Mouse (Mus musculus) embryonic facial prominence, embryonic 15.5 days (tissue): ENCODE data around the gene Ano1. TPM values are rescaled to one million over a fixed set of nuclear protein-coding genes. Genes with fewer than 3 reads are reported as not detected.
A peak's percentile ranks its signal among the peaks of the same experiment; 100 is the strongest.

Experiments used
- ATAC-seq: fragments of 200-750 bp; cut with Nextera tagmentation; 2 replicates; pipeline ENCODE4 v1.8.0; 2017; ENCODE audit warnings: low read depth, moderate TSS enrichment; ENCODE audit not compliant: insufficient number of reproducible peaks, low FRiP score, low TSS enrichment
- H3K27ac ChIP-seq: fragments of 300-500 bp; sonication (generic); replicated peaks from 2 replicates; pipeline ENCODE4 v1.5.1; 2015; ENCODE audit warnings: mild to moderate bottlenecking, inconsistent platforms
- H3K27me3 ChIP-seq: fragments of 300-500 bp; sonication (generic); 2 replicates; pipeline ENCODE4 v1.6.1; 2015; ENCODE audit warnings: inconsistent platforms
- H3K36me3 ChIP-seq: fragments of 300-500 bp; sonication (generic); 2 replicates; pipeline ENCODE4 v1.6.1; 2015; ENCODE audit warnings: mild to moderate bottlenecking, inconsistent platforms
- H3K4me1 ChIP-seq: fragments of 300-500 bp; sonication (generic); 2 replicates; pipeline ENCODE4 v1.6.1; 2015; ENCODE audit warnings: inconsistent platforms
- H3K4me2 ChIP-seq: fragments of 300-500 bp; sonication (generic); replicated peaks from 2 replicates; pipeline ENCODE4 v1.6.1; 2015; ENCODE audit warnings: mild to moderate bottlenecking, inconsistent platforms
- H3K4me3 ChIP-seq: fragments of 300-500 bp; sonication (generic); replicated peaks from 2 replicates; pipeline ENCODE4 v1.5.1; 2015; ENCODE audit warnings: mild to moderate bottlenecking, inconsistent platforms
- H3K9ac ChIP-seq: fragments of 300-500 bp; sonication (generic); 2 replicates; pipeline ENCODE4 v1.6.1; 2015; ENCODE audit warnings: inconsistent platforms
- H3K9me3 ChIP-seq: fragments of 300-500 bp; sonication (generic); replicated peaks from 2 replicates; pipeline ENCODE4 v1.6.1; 2016; ENCODE audit warnings: inconsistent platforms
- WGBS: fragments of 180-500 bp; shearing (Covaris S2); methylation state at CpG from one replicate; pipeline ENCODE4 v1.1.7; 2015; 5-methylcytosine and 5-hydroxymethylcytosine counted together
- polyA plus RNA-seq: library from polyadenylated mRNA; unstranded; fragments of >200 nt; fragmentation: Nextera tagmentation; extraction: Ambion mirVana; gene quantifications from 2 replicates; pipeline ENCODE4 v1.2.1, GENCODE M21; 2015

Ano1 gene
- polyA plus RNA-seq, 1 experiment from 2014 or later, result 20.6 TPM

DNA sequence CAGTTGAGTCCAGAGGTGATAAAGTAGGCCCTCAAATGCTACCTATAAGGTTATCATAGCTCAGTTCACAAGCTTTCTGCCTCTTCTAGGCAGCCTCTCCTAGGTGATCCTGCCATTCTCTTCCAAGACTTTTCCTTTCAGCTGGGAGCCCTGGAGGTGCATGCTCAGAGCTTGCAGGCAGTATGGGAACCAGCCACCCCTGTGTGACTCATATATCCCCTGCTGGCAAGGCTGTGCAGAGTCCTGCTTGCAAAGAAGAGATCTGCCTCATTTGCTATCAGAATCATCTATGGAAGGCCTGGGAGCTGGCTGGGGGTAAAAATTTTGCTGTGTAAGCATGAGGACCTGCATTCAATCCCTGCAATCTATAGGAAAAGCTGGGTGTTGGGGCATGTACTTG lies 119.5 kb downstream of the Ano1 start:
- no peak for ATAC-seq
- no peaks in the 10 kb centered on the region for H3K27me3 ChIP-seq
- H3K9ac ChIP-seq, result no peak overlapping the region
- no peak overlapping the region for H3K4me3 ChIP-seq
- no peak overlapping the region for H3K27ac ChIP-seq
- H3K9me3 ChIP-seq, result no peaks in the 10 kb centered on the region
- H3K4me2 ChIP-seq, result no peak overlapping the region
- H3K4me1 ChIP-seq, result peaks cover 16% of the 10 kb centered on the region
- H3K36me3 ChIP-seq, result no peaks in the 10 kb centered on the region

DNA sequence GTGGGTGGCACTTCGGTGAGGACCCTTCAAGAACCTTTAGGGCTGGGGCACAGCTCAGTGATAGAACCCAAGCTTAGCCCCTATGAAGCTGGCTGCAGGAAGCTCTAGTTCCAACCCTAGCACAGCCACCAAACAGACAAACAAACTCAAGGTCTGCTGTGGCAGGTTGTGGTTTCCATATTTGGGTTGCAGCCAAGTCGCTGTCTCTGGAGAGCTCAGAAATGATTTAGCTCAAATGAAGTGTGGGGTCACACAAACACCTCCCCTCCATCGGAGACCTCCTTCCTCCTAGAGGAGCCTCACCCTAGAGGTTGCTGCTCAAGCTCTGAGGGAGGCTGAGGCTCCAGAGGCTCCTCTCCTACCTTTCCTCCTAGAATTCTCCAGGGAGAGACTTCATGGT lies 121.2 kb downstream of the Ano1 start:
- ATAC-seq, result no peak
- no peak overlapping the region for H3K27ac ChIP-seq
- H3K9ac ChIP-seq, result no peak overlapping the region
- no peaks in the 10 kb centered on the region for H3K36me3 ChIP-seq
- peaks cover 16% of the 10 kb centered on the region for H3K4me1 ChIP-seq
- H3K4me2 ChIP-seq, result no peak overlapping the region
- H3K4me3 ChIP-seq, result no peak overlapping the region
- H3K27me3 ChIP-seq, result no peaks in the 10 kb centered on the region
- WGBS, result 66% methylated on average over 3 of the region's 3 CpGs
- H3K9me3 ChIP-seq, result no peaks in the 10 kb centered on the region

- H3K27ac ChIP-seq, result peak overlapping the region; percentile 34
- H3K4me1 ChIP-seq, result peaks cover 16% of the 10 kb centered on the region
- H3K27me3 ChIP-seq, result no peaks in the 10 kb centered on the region
- H3K9me3 ChIP-seq, result no peaks in the 10 kb centered on the region
- no peak overlapping the region for H3K4me3 ChIP-seq
- WGBS, result 16% methylated on average over 3 of the region's 3 CpGs
- H3K36me3 ChIP-seq, result no peaks in the 10 kb centered on the region
- no peak overlapping the region for H3K4me2 ChIP-seq
- H3K9ac ChIP-seq, result no peak overlapping the region
- ATAC-seq, result no peak
Observed at GRCm38 (mm10) chr7:144628334-144628915, 123.3 kb downstream of the Ano1 start.

DNA sequence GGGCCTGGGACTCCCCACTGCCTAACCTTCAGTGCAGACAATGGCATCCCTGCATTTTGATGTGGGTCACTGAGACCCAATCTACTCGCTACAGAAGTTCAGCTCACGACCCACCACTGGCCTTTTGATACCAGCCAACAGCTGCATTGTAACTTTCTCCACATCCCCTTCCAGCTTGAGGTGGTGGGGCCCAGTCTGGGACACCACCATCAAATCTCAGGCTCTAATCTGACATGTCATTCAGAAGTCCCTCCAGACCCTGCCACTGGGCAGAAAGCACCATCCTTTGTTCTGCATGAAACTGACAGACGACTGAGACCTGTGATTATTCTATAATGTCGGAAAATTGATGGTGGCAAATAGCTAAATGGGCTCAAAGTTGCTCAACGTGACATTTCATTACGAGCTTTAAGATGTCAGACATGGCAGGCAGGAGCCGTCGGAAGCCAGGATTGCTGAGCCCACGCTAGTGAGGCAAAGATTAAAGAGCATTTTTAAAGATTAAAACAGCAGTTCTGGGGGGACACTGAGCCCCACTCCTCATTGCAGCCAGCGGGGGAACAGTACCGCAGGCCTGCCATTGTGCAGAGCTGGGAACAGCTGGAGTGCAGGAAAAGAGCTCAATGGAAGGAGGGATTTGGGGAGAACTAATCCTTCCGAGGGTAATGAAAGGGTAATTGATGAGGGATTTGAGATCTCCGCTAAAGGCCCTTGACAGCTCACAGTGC lies 124.0 kb downstream of the Ano1 start:
- Histone ChIP-seq H3K27ac (peak overlapping the region; percentile 34; the same call in 1 of the 2 replicates), H3K36me3 (0 out of 2 replicates have a peak, but pooled peaks cover under 1% of the 10 kb centered on the region), H3K9ac (no peak overlapping the region), H3K9me3 (no peaks in the 10 kb centered on the region), H3K4me2 (no peak overlapping the region), H3K27me3 (no peaks in the 10 kb centered on the region), H3K4me3 (no peak overlapping the region), H3K4me1 (peaks cover 16% of the 10 kb centered on the region)
- no peak for ATAC-seq
- 27% methylated on average over 13 of the region's 13 CpGs for WGBS

GRCm38 (mm10) chr7:144626042-144626441 lies 125.7 kb downstream of the Ano1 start:
- peaks cover 16% of the 10 kb centered on the region for H3K4me1 ChIP-seq
- 81% methylated on average over 2 of the region's 2 CpGs for WGBS
- no peak overlapping the region for H3K4me3 ChIP-seq
- no peak for ATAC-seq
- no peaks in the 10 kb centered on the region for H3K27me3 ChIP-seq
- H3K27ac ChIP-seq, result no peak overlapping the region
- H3K36me3 ChIP-seq, result 0 out of 2 replicates have a peak, but pooled peaks cover 5% of the 10 kb centered on the region
- H3K9me3 ChIP-seq, result no peaks in the 10 kb centered on the region
- no peak overlapping the region for H3K9ac ChIP-seq
- H3K4me2 ChIP-seq, result no peak overlapping the region

- 0 out of 2 replicates have a peak, but pooled peaks cover 5% of the 10 kb centered on the region for H3K36me3 ChIP-seq
- H3K4me1 ChIP-seq, result no peaks in the 10 kb centered on the region
- no peak overlapping the region for H3K27ac ChIP-seq
- no peaks in the 10 kb centered on the region for H3K9me3 ChIP-seq
- no peak overlapping the region for H3K4me3 ChIP-seq
- no peak overlapping the region for H3K4me2 ChIP-seq
- H3K9ac ChIP-seq, result no peak overlapping the region
- WGBS, result 67% methylated on average over 22 of the region's 22 CpGs
- ATAC-seq, result peak; percentile 29; the same call in 1 of the 2 replicates
- H3K27me3 ChIP-seq, result no peaks in the 10 kb centered on the region
Observed at GRCm38 (mm10) chr7:144620721-144621681, 130.8 kb downstream of the Ano1 start.

GRCm38 (mm10) chr7:144620315-144620714 lies 131.5 kb downstream of the Ano1 start:
- H3K9ac ChIP-seq, result no peak overlapping the region
- H3K4me3 ChIP-seq, result no peak overlapping the region
- H3K9me3 ChIP-seq, result no peaks in the 10 kb centered on the region
- 0 out of 2 replicates have a peak, but pooled peaks cover 5% of the 10 kb centered on the region for H3K36me3 ChIP-seq
- no peaks in the 10 kb centered on the region for H3K27me3 ChIP-seq
- no peak for ATAC-seq
- H3K4me1 ChIP-seq, result no peaks in the 10 kb centered on the region
- H3K4me2 ChIP-seq, result no peak overlapping the region
- no peak overlapping the region for H3K27ac ChIP-seq

GRCm38 (mm10) chr7:144615343-144615742 lies 136.4 kb downstream of the Ano1 start:
- no peak for ATAC-seq
- Histone ChIP-seq H3K9ac (no peak overlapping the region), H3K27me3 (no peaks in the 10 kb centered on the region), H3K4me3 (no peak overlapping the region), H3K9me3 (no peaks in the 10 kb centered on the region), H3K36me3 (no peaks in the 10 kb centered on the region), H3K27ac (no peak overlapping the region), H3K4me2 (no peak overlapping the region), H3K4me1 (peaks cover 14% of the 10 kb centered on the region)
- WGBS, result 65% methylated on average over 6 of the region's 6 CpGs

DNA sequence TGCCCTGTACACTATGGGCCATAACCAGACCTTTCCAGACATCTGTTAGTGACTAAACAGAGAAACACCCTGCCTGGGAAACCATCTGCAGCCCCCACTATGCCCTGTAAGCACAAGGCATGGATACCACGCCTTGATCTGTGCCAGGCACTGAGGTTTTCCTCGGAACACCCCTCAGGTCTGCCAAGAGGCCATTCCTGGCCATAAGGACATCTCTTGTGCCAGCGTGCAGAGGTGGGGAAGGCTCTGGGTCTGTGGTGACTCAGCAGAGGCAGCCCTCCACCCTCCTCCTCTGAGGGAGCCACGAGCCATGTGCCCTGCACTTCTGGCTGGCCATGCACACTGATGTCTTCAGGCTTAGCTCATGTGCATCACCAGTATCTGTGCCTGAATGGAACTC lies 138.9 kb downstream of the Ano1 start:
- Histone ChIP-seq H3K36me3 (no peaks in the 10 kb centered on the region), H3K4me1 (peaks cover 14% of the 10 kb centered on the region), H3K27me3 (no peaks in the 10 kb centered on the region), H3K27ac (peak overlapping the region; percentile 78), H3K4me3 (no peak overlapping the region), H3K9me3 (no peaks in the 10 kb centered on the region), H3K9ac (no peak overlapping the region), H3K4me2 (no peak overlapping the region)
- ATAC-seq, result no peak
- WGBS, result 54% methylated on average over 4 of the region's 4 CpGs

- H3K27ac ChIP-seq, result peak overlapping the region; percentile 78
- H3K9ac ChIP-seq, result no peak overlapping the region
- no peaks in the 10 kb centered on the region for H3K9me3 ChIP-seq
- 0 out of 2 replicates have a peak, but pooled peaks have one; percentile 22 for ATAC-seq
- WGBS, result 49% methylated on average over 4 of the region's 4 CpGs
- no peak overlapping the region for H3K4me2 ChIP-seq
- H3K4me1 ChIP-seq, result peaks cover 14% of the 10 kb centered on the region
- no peak overlapping the region for H3K4me3 ChIP-seq
- no peaks in the 10 kb centered on the region for H3K27me3 ChIP-seq
- no peaks in the 10 kb centered on the region for H3K36me3 ChIP-seq
Observed at GRCm38 (mm10) chr7:144612351-144612750, 139.4 kb downstream of the Ano1 start.

DNA sequence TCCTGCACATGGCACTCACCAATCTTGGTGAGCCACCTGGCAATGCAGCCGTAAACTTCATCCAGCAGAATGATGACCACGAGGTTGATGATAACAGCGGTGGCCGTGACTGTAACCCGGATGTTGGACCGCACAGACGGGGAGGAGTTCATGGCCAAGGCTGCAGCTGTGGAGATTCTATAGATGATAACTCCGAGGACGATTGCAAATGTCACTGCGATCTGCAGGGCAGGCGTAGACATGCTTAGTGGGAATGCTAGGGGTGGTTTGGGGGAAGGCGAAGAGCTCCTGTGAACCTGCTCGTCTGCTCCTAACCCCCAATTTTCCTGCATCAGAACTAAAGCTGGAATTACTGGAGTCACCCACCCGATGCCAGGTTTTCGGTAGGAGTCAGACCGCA lies 140.2 kb downstream of the Ano1 start:
- Histone ChIP-seq H3K4me3 (no peak overlapping the region), H3K4me2 (0 out of 2 replicates have a peak overlapping the region, but pooled peaks have one; percentile 8), H3K27ac (peak overlapping the region; percentile 78; the same call in 1 of the 2 replicates), H3K27me3 (no peaks in the 10 kb centered on the region), H3K36me3 (no peaks in the 10 kb centered on the region), H3K9ac (no peak overlapping the region), H3K4me1 (peaks cover 14% of the 10 kb centered on the region), H3K9me3 (no peaks in the 10 kb centered on the region)
- WGBS, result 76% methylated on average over 16 of the region's 16 CpGs
- ATAC-seq, result no peak
